In genomic region chr2:92058469-92058868, GRCm38 (mm10) we compare ENCODE assay signal across 8 mouse cellular contexts. TPM values are rescaled to one million over a fixed set of nuclear protein-coding genes. Genes with fewer than 3 reads are reported as not detected.
A peak's percentile ranks its signal among the peaks of the same experiment; 100 is the strongest.
DNase-seq lines count a peak whose midpoint lies in the region; ATAC-seq and TF ChIP-seq lines count a peak whose summit lies in the region.

No protein-coding gene starts in this region.

- 0 out of 2 replicates have a peak, but pooled peaks cover 5% of the 10 kb centered on the region for H3K27me3 ChIP-seq in ES-Bruce4 (ENCODE audit: control insufficient read depth, insufficient read depth, low read length, poor library complexity, severe bottlenecking)
- H3K27me3 ChIP-seq in forebrain, embryonic 14.5 days (replicated peaks; ENCODE audit: control insufficient read depth, insufficient read depth, low read length) = peaks cover 15% of the 10 kb centered on the region
- peaks cover 47% of the 10 kb centered on the region for H3K27me3 ChIP-seq in liver, embryonic 16.5 days (ENCODE audit: control insufficient read depth, insufficient read depth, low read depth, low read length)
- peaks cover 25% of the 10 kb centered on the region for H3K27me3 ChIP-seq in neural tube, embryonic 12.5 days (replicated peaks)
- H3K27me3 ChIP-seq in stomach, postnatal 0 days (ENCODE audit: control insufficient read depth, insufficient read depth, low read length) = no peaks in the 10 kb centered on the region

- peak overlapping the region; percentile 19; the same call in 1 of the 2 replicates for H3K9ac ChIP-seq in ES-Bruce4 (ENCODE audit: low read depth, poor library complexity, severe bottlenecking)
- peak overlapping the region; percentile 80 for H3K9ac ChIP-seq in forebrain, embryonic 14.5 days (ENCODE audit: low read length)
- H3K9ac ChIP-seq in liver, embryonic 16.5 days (ENCODE audit: low read depth, low read length) = no peak overlapping the region
- H3K9ac ChIP-seq in neural tube, embryonic 12.5 days = peak overlapping the region; percentile 81
- H3K9ac ChIP-seq in stomach, postnatal 0 days (ENCODE audit: low read length) = peak overlapping the region; percentile 13; the same call in 1 of the 2 replicates

- intact Hi-C loops in heart, postnatal 14 days (cut with DNase I) = loop anchor here (1.0 to 5.0 kb wide), 6 partner anchors 36 to 374 kb away; partner anchors contain the start of genes Creb3l1 and Cry2

- peak; percentile 91 for DNase-seq in forebrain, embryonic 14.5 days (ENCODE audit: low spot score)
- DNase-seq in heart, postnatal 14 days = peak; percentile 96
- peak; percentile 83 for DNase-seq in large intestine, adult 2 months (ENCODE audit: low read depth, low spot score)
- peak; percentile 92 for DNase-seq in stomach, postnatal 0 days (ENCODE audit: low spot score)

- peak; percentile 94 for TF ChIP-seq CTCF in ES-Bruce4 (IDR thresholded peaks at IDR 0.05; ENCODE audit: low read depth, low read length)
- TF ChIP-seq CTCF in stomach, postnatal 0 days (IDR thresholded peaks at IDR 0.05; ENCODE audit: low read depth) = peak; percentile 96

- ATAC-seq in cerebellum, adult (ENCODE audit: insufficient number of reproducible peaks, low FRiP score, low TSS enrichment) = peak; percentile 71
- ATAC-seq in forebrain, embryonic 14.5 days = peak; percentile 65
- peak; percentile 39; the same call in 1 of the 2 replicates for ATAC-seq in liver, embryonic 16.5 days (ENCODE audit: low read depth)
- peak; percentile 42; the same call in 1 of the 2 replicates for ATAC-seq in neural tube, embryonic 12.5 days (ENCODE audit: low FRiP score, low read depth)
- ATAC-seq in stomach, postnatal 0 days (ENCODE audit: low FRiP score, low TSS enrichment) = peak; percentile 67

- no peak for TF ChIP-seq EP300 in ES-Bruce4 (IDR thresholded peaks at IDR 0.05; ENCODE audit: insufficient read depth, low read depth, low read length)
- TF ChIP-seq EP300 in stomach, postnatal 0 days (optimal IDR thresholded peaks at IDR 0.05) = no peak

- no peaks in the 10 kb centered on the region for H3K9me3 ChIP-seq in ES-Bruce4 (replicated peaks; ENCODE audit: control insufficient read depth, insufficient read depth, low read length, poor library complexity, severe bottlenecking)
- H3K9me3 ChIP-seq in forebrain, embryonic 14.5 days (replicated peaks; ENCODE audit: control insufficient read depth, low read length) = no peaks in the 10 kb centered on the region
- H3K9me3 ChIP-seq in liver, embryonic 16.5 days (replicated peaks; ENCODE audit: control insufficient read depth, low read length) = no peaks in the 10 kb centered on the region
- H3K9me3 ChIP-seq in neural tube, embryonic 12.5 days = no peaks in the 10 kb centered on the region
- no peaks in the 10 kb centered on the region for H3K9me3 ChIP-seq in stomach, postnatal 0 days (ENCODE audit: control insufficient read depth, low read length)

- no peak for TF ChIP-seq POLR2A in ES-Bruce4 (IDR thresholded peaks at IDR 0.05; ENCODE audit: insufficient read depth, low read length)

- WGBS in forebrain, embryonic 14.5 days = under 1% methylated on average over 29 of the region's 29 CpGs
- 1% methylated on average over 29 of the region's 29 CpGs for WGBS in large intestine, adult 2 months
- WGBS in liver, embryonic 16.5 days (ENCODE audit: insufficient replicate concordance) = under 1% methylated on average over 29 of the region's 29 CpGs
- under 1% methylated on average over 29 of the region's 29 CpGs for WGBS in neural tube, embryonic 12.5 days
- under 1% methylated on average over 29 of the region's 29 CpGs for WGBS in stomach, postnatal 0 days

- no peak overlapping the region for H3K27ac ChIP-seq in ES-Bruce4 (ENCODE audit: insufficient read depth, low read length)
- H3K27ac ChIP-seq in forebrain, embryonic 14.5 days (ENCODE audit: low read depth, low read length) = no peak overlapping the region
- no peak overlapping the region for H3K27ac ChIP-seq in liver, embryonic 16.5 days (ENCODE audit: low read length)
- no peak overlapping the region for H3K27ac ChIP-seq in neural tube, embryonic 12.5 days
- H3K27ac ChIP-seq in stomach, postnatal 0 days (replicated peaks) = no peak overlapping the region

- H3K4me1 ChIP-seq in ES-Bruce4 (ENCODE audit: control insufficient read depth, insufficient read depth, low read length) = no peaks in the 10 kb centered on the region
- H3K4me1 ChIP-seq in forebrain, embryonic 14.5 days (ENCODE audit: control insufficient read depth, insufficient read depth, low read length) = peaks cover 5% of the 10 kb centered on the region; the same call in 1 of the 2 replicates
- H3K4me1 ChIP-seq in liver, embryonic 16.5 days (ENCODE audit: control insufficient read depth, low read depth, low read length) = peaks cover 15% of the 10 kb centered on the region
- peaks cover 21% of the 10 kb centered on the region for H3K4me1 ChIP-seq in neural tube, embryonic 12.5 days
- peaks cover 3% of the 10 kb centered on the region; the same call in 1 of the 2 replicates for H3K4me1 ChIP-seq in stomach, postnatal 0 days (replicated peaks; ENCODE audit: control insufficient read depth, insufficient read depth)

- peak overlapping the region; percentile 56 for H3K4me3 ChIP-seq in ES-Bruce4 (ENCODE audit: low read depth, low read length)
- peak overlapping the region; percentile 55 for H3K4me3 ChIP-seq in forebrain, embryonic 14.5 days (ENCODE audit: low read depth, low read length)
- peak overlapping the region; percentile 58 for H3K4me3 ChIP-seq in liver, embryonic 16.5 days (ENCODE audit: low read depth, low read length)
- H3K4me3 ChIP-seq in neural tube, embryonic 12.5 days = peak overlapping the region; percentile 62
- H3K4me3 ChIP-seq in stomach, postnatal 0 days (ENCODE audit: low read depth, low read length) = peak overlapping the region; percentile 51

- no peaks in the 10 kb centered on the region for H3K36me3 ChIP-seq in ES-Bruce4 (ENCODE audit: control insufficient read depth, insufficient read depth, low read length, poor library complexity, severe bottlenecking)
- H3K36me3 ChIP-seq in forebrain, embryonic 14.5 days (ENCODE audit: control insufficient read depth, insufficient read depth, low read length) = no peaks in the 10 kb centered on the region
- no peaks in the 10 kb centered on the region for H3K36me3 ChIP-seq in liver, embryonic 16.5 days (ENCODE audit: control insufficient read depth, insufficient read depth)
- H3K36me3 ChIP-seq in neural tube, embryonic 12.5 days = no peaks in the 10 kb centered on the region
- no peaks in the 10 kb centered on the region for H3K36me3 ChIP-seq in stomach, postnatal 0 days (ENCODE audit: control insufficient read depth, insufficient read depth, low read length)

- peak overlapping the region; percentile 86 for H3K4me2 ChIP-seq in forebrain, embryonic 14.5 days (ENCODE audit: low read length)
- H3K4me2 ChIP-seq in liver, embryonic 16.5 days (ENCODE audit: low read depth, low read length) = peak overlapping the region; percentile 72
- peak overlapping the region; percentile 98 for H3K4me2 ChIP-seq in neural tube, embryonic 12.5 days (replicated peaks)
- peak overlapping the region; percentile 98 for H3K4me2 ChIP-seq in stomach, postnatal 0 days (replicated peaks; ENCODE audit: low read depth)

RNA-seq across cellular contexts. Expression of gene Creb3l1, which starts 34.2 kb away (rescaled TPM):
- 10.5 and 10.9 TPM in 2 replicates for polyA plus RNA-seq in ES-Bruce4 (2011; ENCODE audit: insufficient read depth, insufficient read length, low read depth, missing spikeins)
- 0.80 and 1.3 TPM in 2 replicates for polyA plus RNA-seq in forebrain, embryonic 14.5 days (2014; fragmentation: Nextera tagmentation; extraction: Ambion mirVana)
- 1 to 10 TPM; 8.0 to 8.5 TPM for total RNA-seq in heart, postnatal 14 days (2021)
- 15.6 and 19.3 TPM in 2 replicates for polyA plus RNA-seq in large intestine, adult 2 months (2012; rRNA removed)
- 0.72 and 1.3 TPM in 2 replicates for polyA plus RNA-seq in liver, embryonic 16.5 days (2015; fragmentation: Nextera tagmentation; extraction: Ambion mirVana)
- 1.7 and 2.5 TPM in 2 replicates for polyA plus RNA-seq in neural tube, embryonic 12.5 days (2016; fragmentation: Nextera tagmentation; extraction: Ambion mirVana)
- 13.2 and 15.6 TPM in 2 replicates for polyA plus RNA-seq in stomach, postnatal 0 days (2015; fragmentation: Nextera tagmentation; extraction: Ambion mirVana)

RNA-seq across cellular contexts. Expression of gene Phf21a, which starts 34.4 kb away (rescaled TPM):
- 47.0 and 52.2 TPM in 2 replicates for polyA plus RNA-seq in ES-Bruce4 (2011; ENCODE audit: insufficient read depth, insufficient read length, low read depth, missing spikeins)
- polyA plus RNA-seq in forebrain, embryonic 14.5 days (2014; fragmentation: Nextera tagmentation; extraction: Ambion mirVana) = 37.5 and 39.2 TPM in 2 replicates
- total RNA-seq in heart, postnatal 14 days (2021) = 10 to 100 TPM; 32.6 to 33.6 TPM
- 10.9 and 17.5 TPM in 2 replicates for polyA plus RNA-seq in large intestine, adult 2 months (2012; rRNA removed)
- polyA plus RNA-seq in liver, embryonic 16.5 days (2015; fragmentation: Nextera tagmentation; extraction: Ambion mirVana) = 2.8 and 3.8 TPM in 2 replicates
- 37.9 and 38.4 TPM in 2 replicates for polyA plus RNA-seq in neural tube, embryonic 12.5 days (2016; fragmentation: Nextera tagmentation; extraction: Ambion mirVana)
- 7.2 and 7.3 TPM in 2 replicates for polyA plus RNA-seq in stomach, postnatal 0 days (2015; fragmentation: Nextera tagmentation; extraction: Ambion mirVana)
